Mouse (Mus musculus) hindbrain, embryonic 15.5 days (tissue): ENCODE measurements around the gene Eif2a. TPM values are rescaled to one million over a fixed set of nuclear protein-coding genes. Genes with fewer than 3 reads are reported as not detected.
"Not testable (repeated sequence)": the region's sequence is repeated elsewhere in the genome, so short reads cannot be mapped to it uniquely, and the experiment has no call there.

ENCODE experiments used
- ATAC-seq: fragments of 200-750 bp; cut with Nextera tagmentation; 2 replicates; pipeline ENCODE4 v1.8.0; 2017; ENCODE audit warnings: low read depth, moderate number of reproducible peaks, moderate TSS enrichment; ENCODE audit not compliant: low FRiP score
- H3K27ac ChIP-seq: fragments of 300-500 bp; sonication (generic); replicated peaks from 2 replicates; pipeline ENCODE4 v1.5.1; 2015; ENCODE audit warnings: mild to moderate bottlenecking, inconsistent platforms
- H3K27me3 ChIP-seq: fragments of 300-500 bp; sonication (generic); 2 replicates; pipeline ENCODE4 v1.6.1; 2015; ENCODE audit warnings: control low read depth, inconsistent platforms
- H3K36me3 ChIP-seq: fragments of 300-500 bp; sonication (generic); 2 replicates; pipeline ENCODE4 v1.6.1; 2015; ENCODE audit warnings: control low read depth, inconsistent platforms
- H3K4me1 ChIP-seq: fragments of 300-500 bp; sonication (generic); replicated peaks from 2 replicates; pipeline ENCODE4 v1.6.1; 2015; ENCODE audit warnings: control low read depth, inconsistent platforms
- H3K4me2 ChIP-seq: fragments of 300-500 bp; sonication (generic); 2 replicates; pipeline ENCODE4 v1.6.1; 2015; ENCODE audit warnings: moderate library complexity, mild to moderate bottlenecking, inconsistent platforms
- H3K4me3 ChIP-seq: fragments of 300-500 bp; sonication (generic); 2 replicates; pipeline ENCODE4 v1.5.1; 2015; ENCODE audit warnings: mild to moderate bottlenecking, inconsistent platforms
- H3K9ac ChIP-seq: fragments of 300-500 bp; sonication (generic); 2 replicates; pipeline ENCODE4 v1.6.1; 2015; ENCODE audit warnings: inconsistent platforms
- H3K9me3 ChIP-seq: fragments of 300-500 bp; sonication (generic); 2 replicates; pipeline ENCODE4 v1.6.1; 2016; ENCODE audit warnings: control low read depth, inconsistent platforms
- WGBS: fragments of 180-500 bp; shearing (Covaris S2); methylation state at CpG from one replicate; pipeline ENCODE4 v1.1.7; 2015; 5-methylcytosine and 5-hydroxymethylcytosine counted together
- polyA plus RNA-seq: library from polyadenylated mRNA; unstranded; fragments of >200 nt; fragmentation: Nextera tagmentation; extraction: Ambion mirVana; gene quantifications from 2 replicates; pipeline ENCODE4 v1.2.1, GENCODE M21; 2015

The Eif2a gene
- polyA plus RNA-seq, 1 experiment from 2014 or later = 33.6 TPM

DNA sequence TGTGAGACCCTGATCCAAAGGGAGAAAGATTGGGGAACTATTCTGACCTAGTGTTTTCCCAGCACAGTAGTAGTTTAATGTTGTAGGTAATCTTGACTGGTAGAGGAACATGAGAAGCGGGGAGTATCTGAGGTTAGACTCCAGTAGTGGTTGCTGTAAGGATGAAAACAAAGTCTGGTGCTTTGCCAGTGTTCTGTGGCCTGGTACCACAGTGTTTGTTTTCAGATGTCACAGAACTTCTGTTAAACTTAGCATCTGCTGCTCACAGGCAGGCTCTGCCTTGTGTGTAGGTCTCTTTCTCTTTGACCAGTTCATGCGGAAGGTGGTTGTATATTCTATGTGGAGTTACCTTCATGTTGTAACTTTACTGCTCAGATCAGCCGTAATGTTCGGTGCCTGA, 55.9 kb downstream of the Eif2a start:
- H3K4me3 ChIP-seq = no peak overlapping the region
- H3K9me3 ChIP-seq = no peaks in the 10 kb centered on the region
- H3K4me1 ChIP-seq = peaks cover 32% of the 10 kb centered on the region
- no peak overlapping the region for H3K27ac ChIP-seq
- no peaks in the 10 kb centered on the region for H3K27me3 ChIP-seq
- H3K9ac ChIP-seq = no peak overlapping the region
- WGBS = 93% methylated on average over 4 of the region's 4 CpGs
- H3K36me3 ChIP-seq = peaks cover 7% of the 10 kb centered on the region; the same call in 1 of the 2 replicates
- ATAC-seq = no peak
- H3K4me2 ChIP-seq = no peak overlapping the region

DNA sequence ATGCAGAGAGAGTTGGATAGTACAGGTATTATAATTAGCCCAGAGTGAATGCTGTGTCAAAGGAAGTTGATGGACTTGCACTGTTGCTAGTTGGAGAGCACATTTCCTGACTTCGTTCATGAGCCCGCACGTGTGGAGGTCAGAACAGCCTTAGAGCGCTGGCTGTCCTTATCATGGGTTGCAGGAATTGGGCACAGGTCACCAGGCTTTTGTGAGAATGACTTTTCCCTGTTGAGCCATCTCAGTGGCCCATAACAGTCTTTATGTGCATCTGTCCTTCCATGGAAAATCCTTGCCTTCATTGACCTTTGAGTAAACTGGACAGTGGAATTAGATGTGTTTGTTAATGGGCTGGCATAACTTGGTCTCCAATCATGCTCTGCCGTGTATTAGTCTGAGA, 56.7 kb downstream of the Eif2a start:
- Histone ChIP-seq H3K4me3 (no peak overlapping the region), H3K4me1 (peaks cover 32% of the 10 kb centered on the region), H3K9ac (no peak overlapping the region), H3K27me3 (no peaks in the 10 kb centered on the region), H3K36me3 (peaks cover 9% of the 10 kb centered on the region; the same call in 1 of the 2 replicates), H3K9me3 (no peaks in the 10 kb centered on the region), H3K27ac (no peak overlapping the region), H3K4me2 (no peak overlapping the region)
- 86% methylated on average over 5 of the region's 5 CpGs for WGBS
- ATAC-seq = no peak

DNA sequence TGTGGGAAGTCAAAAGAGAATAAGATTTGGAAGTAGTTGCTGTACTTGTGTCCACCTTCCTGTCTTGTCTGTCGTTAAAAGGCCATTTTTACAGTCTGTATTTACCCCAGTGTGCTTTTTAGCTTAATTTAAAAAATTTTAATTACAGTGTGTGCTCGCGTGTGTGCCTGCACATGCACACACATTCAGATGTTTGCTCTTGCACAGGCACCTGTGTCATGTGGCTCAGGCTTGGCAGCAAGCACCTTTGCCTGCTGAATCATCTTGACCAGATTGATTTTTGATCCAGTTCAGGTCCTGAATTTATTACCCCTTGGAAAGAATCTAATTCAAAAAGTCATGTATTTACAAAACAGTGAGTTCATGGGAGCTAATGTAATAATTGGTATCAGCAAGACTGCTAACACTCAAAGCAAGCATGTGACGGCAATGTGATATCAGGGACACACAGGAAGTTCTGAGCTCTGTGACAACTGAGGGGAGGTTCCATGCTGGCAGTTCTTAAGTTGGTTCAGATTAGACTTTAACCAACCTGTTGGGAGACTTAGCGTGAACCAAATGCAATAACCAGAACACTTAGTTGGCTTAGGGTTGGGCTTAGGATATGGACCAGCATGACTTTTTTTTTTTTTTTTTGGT, 57.3 kb downstream of the Eif2a start:
- Histone ChIP-seq H3K9ac (no peak overlapping the region), H3K27me3 (no peaks in the 10 kb centered on the region), H3K4me3 (no peak overlapping the region), H3K9me3 (no peaks in the 10 kb centered on the region), H3K36me3 (peaks cover 15% of the 10 kb centered on the region), H3K27ac (no peak overlapping the region), H3K4me2 (no peak overlapping the region), H3K4me1 (peaks cover 30% of the 10 kb centered on the region)
- ATAC-seq = no peak
- WGBS = 92% methylated on average over 5 of the region's 5 CpGs

DNA sequence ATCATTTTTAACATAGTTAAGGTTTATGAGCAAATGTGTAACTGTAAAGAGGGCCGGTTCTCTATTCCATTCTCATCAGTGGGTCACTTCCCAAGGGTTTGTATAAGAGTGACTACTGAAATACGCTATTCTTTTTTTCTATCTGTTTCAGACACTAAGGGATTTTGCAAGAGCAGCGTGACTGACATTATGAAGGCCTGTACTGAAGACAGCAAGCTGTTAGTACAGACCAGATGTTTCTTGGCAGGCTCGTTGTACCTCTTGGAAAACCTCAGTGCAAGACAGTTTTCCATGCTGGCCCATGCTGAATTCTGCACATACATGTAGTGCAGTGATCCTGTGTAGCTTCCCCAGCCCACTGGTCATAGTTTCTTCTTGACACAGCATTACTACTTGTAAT, 64.9 kb downstream of the Eif2a start:
- ATAC-seq = not testable (repeated sequence)
- 83% methylated on average over 4 of the region's 4 CpGs for WGBS
- peaks cover 29% of the 10 kb centered on the region for H3K36me3 ChIP-seq

DNA sequence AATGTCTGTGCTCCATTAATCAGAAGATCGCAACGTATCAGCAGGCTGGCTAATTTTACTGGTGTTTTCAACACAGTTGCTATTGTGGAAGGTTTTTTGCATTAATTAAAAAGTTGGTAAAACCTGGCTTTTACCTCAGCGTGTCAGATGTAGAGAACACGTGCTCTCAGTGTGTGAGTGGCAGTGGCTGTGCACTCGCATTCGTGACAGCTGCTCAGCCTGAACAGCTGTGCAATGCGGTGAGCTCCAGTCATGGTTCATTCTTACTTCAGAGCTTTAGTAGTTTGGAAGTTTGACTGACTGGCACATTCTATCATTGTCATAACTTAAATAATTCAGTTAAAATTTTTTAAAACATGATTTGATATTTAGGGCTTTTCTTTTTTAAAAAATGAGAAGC, 67.0 kb downstream of the Eif2a start:
- WGBS = 63% methylated on average over 7 of the region's 7 CpGs
- peaks cover 17% of the 10 kb centered on the region for H3K36me3 ChIP-seq
- not testable (repeated sequence) for H3K9ac ChIP-seq, H3K4me2 ChIP-seq, H3K9me3 ChIP-seq, H3K4me3 ChIP-seq, H3K27me3 ChIP-seq, H3K4me1 ChIP-seq, H3K27ac ChIP-seq, ATAC-seq

More for the DNA sequence above, 64.9 kb downstream of the Eif2a start:
- not testable (repeated sequence) for H3K9ac ChIP-seq, H3K27me3 ChIP-seq, H3K27ac ChIP-seq, H3K4me1 ChIP-seq, H3K4me3 ChIP-seq, H3K4me2 ChIP-seq, H3K9me3 ChIP-seq

DNA sequence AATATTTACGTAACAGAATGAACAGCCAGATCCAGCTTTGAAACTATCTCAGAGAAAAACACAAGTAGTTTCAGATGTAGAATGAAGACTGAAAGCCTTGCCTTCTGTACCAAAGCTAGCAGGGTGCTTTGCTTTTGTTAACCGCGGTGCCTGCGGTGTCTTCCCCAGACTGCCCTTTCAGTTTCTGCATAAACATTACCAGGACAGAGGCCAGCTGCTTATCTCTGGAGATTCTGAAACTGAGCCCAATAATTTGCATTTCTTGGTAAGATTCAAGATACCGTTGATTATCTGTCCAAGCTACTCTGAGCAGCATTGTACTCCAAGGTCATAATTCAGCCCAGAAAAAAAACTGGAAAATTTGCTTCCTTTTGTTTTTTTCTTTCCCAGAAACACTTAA, 68.0 kb downstream of the Eif2a start:
- 23% methylated on average over 5 of the region's 5 CpGs for WGBS
- Histone ChIP-seq H3K4me3 (no peak overlapping the region), H3K27ac (no peak overlapping the region), H3K36me3 (peaks cover 21% of the 10 kb centered on the region), H3K27me3 (no peaks in the 10 kb centered on the region), H3K9me3 (no peaks in the 10 kb centered on the region), H3K4me1 (no peaks in the 10 kb centered on the region), H3K4me2 (no peak overlapping the region), H3K9ac (no peak overlapping the region)
- ATAC-seq = no peak

Other genes with a start within 250 kb of the Eif2a start
- gene Tsc22d2, start 111.1 kb upstream of the Eif2a start, polyA plus RNA-seq = 8.4 and 9.3 TPM in 2 replicates
- gene Serp1, start 71 bp downstream of the Eif2a start, polyA plus RNA-seq = 59.0 and 64.7 TPM in 2 replicates
- gene Selenot, start 50.8 kb downstream of the Eif2a start, polyA plus RNA-seq = 25.2 and 26.4 TPM in 2 replicates
- gene Erich6, start 111.4 kb downstream of the Eif2a start, polyA plus RNA-seq = 0.23 and 0.28 TPM in 2 replicates
- 10.8 and 10.9 TPM in 2 replicates for gene Siah2, start 166.6 kb downstream of the Eif2a start, polyA plus RNA-seq